Mouse (Mus musculus): ENCODE measurements around the gene Kcnmb1.
A peak's percentile ranks its signal among the peaks of the same experiment; 100 is the strongest.

Gene Kcnmb1

GRCm38 (mm10) chr11:34000416-34000815 lies 37.6 kb downstream of the Kcnmb1 start:
- no peak for DNase-seq (ENCODE audit: low read depth, low spot score)

- DNase-seq (ENCODE audit: low read depth, low spot score) = peak; percentile 56
These were observed 39.3 kb downstream of the Kcnmb1 start for GRCm38 (mm10) chr11:34001938-34002592.

GRCm38 (mm10) chr11:34002593-34002965 lies 39.8 kb downstream of the Kcnmb1 start:
- no peak for DNase-seq (ENCODE audit: low read depth, low spot score)

GRCm38 (mm10) chr11:34007616-34008015 lies 44.8 kb downstream of the Kcnmb1 start:
- no peak for DNase-seq (ENCODE audit: low read depth, low spot score)

DNA sequence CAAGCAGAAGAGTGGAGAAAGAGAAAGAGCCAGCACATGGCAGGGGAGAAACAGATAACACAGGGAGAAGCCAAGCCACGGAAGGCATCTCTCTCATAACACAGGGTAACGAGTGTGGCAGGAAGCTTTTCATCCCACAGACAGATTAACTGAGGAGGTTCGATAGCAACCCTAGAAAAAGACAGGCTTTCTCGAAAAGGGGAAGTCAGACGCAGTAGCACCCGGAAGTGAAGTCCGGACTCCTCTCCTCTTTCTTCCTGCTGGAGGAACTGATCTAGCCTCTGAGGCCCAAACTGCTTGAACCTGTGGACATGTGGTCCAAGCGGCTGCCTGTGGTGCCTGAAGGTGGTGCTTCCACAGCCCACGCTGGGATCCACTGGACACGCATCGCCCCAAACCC lies 45.4 kb downstream of the Kcnmb1 start:
- peak; percentile 68 for DNase-seq (ENCODE audit: low read depth, low spot score)

GRCm38 (mm10) chr11:34008702-34009101 lies 45.9 kb downstream of the Kcnmb1 start:
- DNase-seq (ENCODE audit: low read depth, low spot score) = peak; percentile 83

DNA sequence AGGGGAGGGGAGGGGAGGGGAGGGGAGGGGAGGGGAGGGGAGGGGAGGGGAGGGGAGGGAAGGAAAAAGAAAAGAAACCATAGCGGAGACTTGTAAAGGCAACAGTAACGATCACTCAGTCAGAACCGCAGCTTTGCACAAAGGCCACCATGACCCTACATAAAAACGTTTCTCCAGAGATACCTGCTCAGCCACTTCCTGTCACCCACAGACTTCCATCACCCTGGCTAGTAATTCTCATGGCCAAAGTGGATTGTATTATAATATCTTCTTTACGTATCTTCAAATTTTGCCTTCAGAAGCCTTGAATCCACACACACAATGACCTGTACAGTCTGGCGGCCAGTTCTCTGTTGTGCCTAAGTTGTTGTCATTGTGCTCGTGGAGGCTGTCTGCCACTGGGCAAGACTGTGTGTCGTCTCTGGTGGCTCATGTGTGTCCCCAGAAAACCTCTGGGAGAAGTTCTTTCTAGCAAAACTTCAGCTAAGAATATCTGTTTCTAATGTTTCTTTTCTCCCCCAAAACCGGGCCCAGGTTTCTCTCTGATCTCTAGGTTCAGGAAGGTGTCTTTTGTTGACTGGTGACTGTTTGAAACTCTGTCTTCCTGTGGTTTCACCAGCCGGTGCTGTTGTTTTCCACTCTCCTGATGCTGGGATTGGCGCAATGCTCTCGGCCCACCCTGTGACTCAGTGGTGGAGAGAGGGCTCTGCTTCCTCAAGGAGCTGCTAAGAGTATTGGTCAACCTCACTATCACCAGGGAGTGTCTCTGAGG lies 46.7 kb downstream of the Kcnmb1 start:
- DNase-seq (ENCODE audit: low read depth, low spot score) = no peak

GRCm38 (mm10) chr11:34010133-34010858 lies 47.5 kb downstream of the Kcnmb1 start:
- DNase-seq (ENCODE audit: low read depth, low spot score) = no peak

DNA sequence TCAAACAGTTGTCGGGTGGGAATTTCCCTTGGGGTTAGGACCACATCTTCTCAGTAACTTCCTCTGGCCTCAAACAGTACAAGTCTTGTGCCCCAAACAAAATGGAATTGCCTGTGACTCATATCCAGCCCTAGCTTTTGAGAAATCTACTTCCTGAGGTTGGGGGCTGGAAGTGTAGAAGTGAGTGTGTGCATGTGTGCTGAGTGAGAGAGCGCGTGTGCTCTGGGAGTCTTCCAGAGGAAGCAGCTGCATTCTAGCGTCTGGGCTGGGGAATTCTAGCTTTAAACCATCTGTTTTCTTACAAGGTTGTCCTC lies 48.0 kb downstream of the Kcnmb1 start:
- peak; percentile 40 for DNase-seq (ENCODE audit: low read depth, low spot score)

DNA sequence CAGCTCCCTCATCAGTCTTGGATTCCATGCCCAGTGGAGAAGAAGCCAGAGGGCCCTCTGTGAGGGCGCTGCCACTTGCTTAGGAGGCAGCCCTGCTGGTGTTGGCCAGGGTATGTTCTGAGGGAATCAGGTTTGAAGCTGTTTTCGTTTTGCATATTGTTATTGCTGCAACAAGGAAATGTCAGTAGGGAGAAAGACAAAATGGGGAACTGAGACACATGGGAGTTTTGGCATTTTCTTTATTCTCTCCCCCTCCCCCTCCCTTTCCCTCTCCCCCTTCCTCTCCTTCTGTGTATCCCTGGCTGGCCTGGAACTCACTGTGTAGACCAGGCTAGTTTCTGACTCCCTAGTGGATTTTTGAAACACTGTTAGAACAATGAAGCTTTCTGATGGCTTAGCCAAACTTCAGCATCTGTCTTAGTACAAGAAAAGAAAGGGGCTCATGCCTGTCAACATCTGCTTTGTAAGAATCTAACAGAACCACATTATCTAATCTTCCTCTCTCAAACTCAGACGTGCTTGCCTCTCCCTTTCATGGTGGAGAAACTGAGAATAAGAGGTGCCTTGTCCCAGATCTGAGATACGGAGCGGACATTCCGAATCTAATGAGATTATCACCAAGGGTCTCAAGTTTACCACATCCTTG lies 49.3 kb downstream of the Kcnmb1 start:
- DNase-seq (ENCODE audit: low read depth, low spot score) = peak; percentile 47

Measured in A20 (cell line).